ENCODE assay signal across 8 mouse cellular contexts in the genomic region with DNA sequence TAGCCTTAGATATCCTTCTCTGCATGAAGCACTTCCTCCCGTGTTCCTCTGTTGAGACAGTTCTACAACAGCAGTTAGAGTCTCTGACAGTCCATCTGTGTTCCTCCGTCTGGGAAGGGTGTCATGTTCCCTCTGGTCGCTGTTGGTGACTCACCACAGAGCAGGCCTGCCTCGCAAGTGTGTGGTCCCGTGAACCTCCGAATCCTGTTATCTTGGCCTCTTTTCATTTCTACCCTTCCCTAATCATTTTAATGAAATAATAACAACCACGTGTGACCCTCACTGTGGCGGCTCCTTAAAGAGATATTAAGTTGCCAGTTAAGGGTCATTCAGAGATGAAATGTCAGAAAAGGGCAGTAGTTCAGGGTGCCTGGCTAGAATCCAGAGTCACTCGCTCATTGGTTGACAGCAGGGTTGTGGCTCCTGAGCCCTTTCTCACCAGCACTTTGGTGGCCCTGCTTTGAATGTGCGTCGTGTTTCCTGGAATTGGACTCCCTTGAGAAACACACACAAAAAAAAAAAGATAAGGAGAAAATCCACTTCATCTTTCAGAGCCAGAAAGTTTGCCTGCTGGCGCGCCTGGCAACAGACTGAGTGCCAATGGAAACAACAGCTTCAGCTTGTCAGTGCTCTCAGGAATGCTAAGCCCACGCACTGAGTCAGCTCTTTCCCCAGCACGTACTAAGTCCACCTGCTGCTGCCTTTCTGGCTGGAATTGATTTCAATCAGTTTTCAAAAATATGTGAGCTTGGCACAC.
DNase-seq lines count a peak whose midpoint lies in the region; ATAC-seq and TF ChIP-seq lines count a peak whose summit lies in the region.

No protein-coding gene starts in this region.

- intact Hi-C loops in left cerebral cortex, postnatal 36 days (cut with DNase I): no loop called here

- H3K9me3 ChIP-seq in forebrain, embryonic 13.5 days (replicated peaks): no peaks in the 10 kb centered on the region
- no peaks in the 10 kb centered on the region for H3K9me3 ChIP-seq in forebrain, embryonic 11.5 days (ENCODE audit: control insufficient read depth, low read length)
- H3K9me3 ChIP-seq in forebrain, embryonic 16.5 days (ENCODE audit: control insufficient read depth, low read length): no peaks in the 10 kb centered on the region
- no peaks in the 10 kb centered on the region for H3K9me3 ChIP-seq in midbrain, postnatal 0 days (ENCODE audit: low read length)
- no peaks in the 10 kb centered on the region for H3K9me3 ChIP-seq in neural tube, embryonic 15.5 days (replicated peaks)

- no peak overlapping the region for H3K9ac ChIP-seq in forebrain, embryonic 13.5 days
- H3K9ac ChIP-seq in forebrain, embryonic 11.5 days (ENCODE audit: low read length): no peak overlapping the region
- no peak overlapping the region for H3K9ac ChIP-seq in forebrain, embryonic 16.5 days (replicated peaks; ENCODE audit: low read depth, low read length)
- no peak overlapping the region for H3K9ac ChIP-seq in midbrain, postnatal 0 days (replicated peaks; ENCODE audit: low read length, poor library complexity, severe bottlenecking)
- no peak overlapping the region for H3K9ac ChIP-seq in neural tube, embryonic 15.5 days (replicated peaks)

- H3K4me3 ChIP-seq in forebrain, embryonic 13.5 days: no peak overlapping the region
- no peak overlapping the region for H3K4me3 ChIP-seq in forebrain, embryonic 11.5 days (ENCODE audit: low read depth, low read length)
- H3K4me3 ChIP-seq in forebrain, embryonic 16.5 days (replicated peaks; ENCODE audit: low read length): no peak overlapping the region
- no peak overlapping the region for H3K4me3 ChIP-seq in kidney, adult 2 months (ENCODE audit: insufficient read depth, low read depth, low read length)
- H3K4me3 ChIP-seq in midbrain, postnatal 0 days (ENCODE audit: low read depth, low read length): no peak overlapping the region
- H3K4me3 ChIP-seq in neural tube, embryonic 15.5 days (replicated peaks): no peak overlapping the region

- DNase-seq in forebrain, embryonic 11.5 days (ENCODE audit: low spot score): no peak
- peak; percentile 46 for DNase-seq in kidney, adult 2 months
- DNase-seq in left cerebral cortex, postnatal 36 days (ENCODE audit: low spot score in 2 of 2): peak; percentile 82 to 85
- peak; percentile 95 for DNase-seq in telencephalon, adult 2 months (ENCODE audit: low read depth, low spot score)
- DNase-seq in midbrain, postnatal 0 days (ENCODE audit: low spot score): no peak

- peak; percentile 63; the same call in 1 of the 2 replicates for ATAC-seq in forebrain, embryonic 13.5 days
- no peak for ATAC-seq in forebrain, embryonic 11.5 days (replicated peaks; ENCODE audit: low FRiP score)
- peak; percentile 77 for ATAC-seq in forebrain, embryonic 16.5 days
- ATAC-seq in midbrain, postnatal 0 days (ENCODE audit: low FRiP score): no peak
- ATAC-seq in neural tube, embryonic 15.5 days (ENCODE audit: low FRiP score): no peak

- TF ChIP-seq POLR2A in kidney, adult 2 months (IDR thresholded peaks at IDR 0.05; ENCODE audit: low read depth, low read length): no peak

- H3K27me3 ChIP-seq in forebrain, embryonic 13.5 days: no peaks in the 10 kb centered on the region
- H3K27me3 ChIP-seq in forebrain, embryonic 11.5 days (ENCODE audit: control insufficient read depth, insufficient read depth, low read length): no peaks in the 10 kb centered on the region
- H3K27me3 ChIP-seq in forebrain, embryonic 16.5 days (replicated peaks; ENCODE audit: control insufficient read depth, insufficient read depth, low read length): no peaks in the 10 kb centered on the region
- no peaks in the 10 kb centered on the region for H3K27me3 ChIP-seq in kidney, adult 2 months (replicated peaks; ENCODE audit: control insufficient read depth, insufficient read depth, low read length)
- H3K27me3 ChIP-seq in midbrain, postnatal 0 days (ENCODE audit: insufficient read depth, low read length): no peaks in the 10 kb centered on the region
- no peaks in the 10 kb centered on the region for H3K27me3 ChIP-seq in neural tube, embryonic 15.5 days (replicated peaks)

- no peak overlapping the region for H3K4me2 ChIP-seq in forebrain, embryonic 13.5 days
- no peak overlapping the region for H3K4me2 ChIP-seq in forebrain, embryonic 11.5 days (ENCODE audit: low read depth, low read length, severe bottlenecking)
- H3K4me2 ChIP-seq in forebrain, embryonic 16.5 days (ENCODE audit: low read length): no peak overlapping the region
- H3K4me2 ChIP-seq in midbrain, postnatal 0 days (ENCODE audit: low read depth, low read length, poor library complexity, severe bottlenecking): no peak overlapping the region
- no peak overlapping the region for H3K4me2 ChIP-seq in neural tube, embryonic 15.5 days

- no peaks in the 10 kb centered on the region for H3K4me1 ChIP-seq in forebrain, embryonic 13.5 days
- H3K4me1 ChIP-seq in forebrain, embryonic 11.5 days (replicated peaks; ENCODE audit: control insufficient read depth, insufficient read depth, low read length): no peaks in the 10 kb centered on the region
- H3K4me1 ChIP-seq in forebrain, embryonic 16.5 days (replicated peaks; ENCODE audit: control insufficient read depth, insufficient read depth, low read length): peaks cover 7% of the 10 kb centered on the region; the same call in 1 of the 2 replicates
- no peaks in the 10 kb centered on the region for H3K4me1 ChIP-seq in kidney, adult 2 months (ENCODE audit: control insufficient read depth, insufficient read depth, low read length)
- no peaks in the 10 kb centered on the region for H3K4me1 ChIP-seq in midbrain, postnatal 0 days (ENCODE audit: insufficient read depth, low read length)
- H3K4me1 ChIP-seq in neural tube, embryonic 15.5 days: no peaks in the 10 kb centered on the region

- no peak overlapping the region for H3K27ac ChIP-seq in forebrain, embryonic 13.5 days
- H3K27ac ChIP-seq in forebrain, embryonic 11.5 days (ENCODE audit: low read depth, low read length): no peak overlapping the region
- no peak overlapping the region for H3K27ac ChIP-seq in forebrain, embryonic 16.5 days (ENCODE audit: low read length)
- no peak overlapping the region for H3K27ac ChIP-seq in kidney, adult 2 months (ENCODE audit: insufficient read depth, low read depth, low read length)
- H3K27ac ChIP-seq in midbrain, postnatal 0 days (ENCODE audit: low read depth, low read length): no peak overlapping the region
- H3K27ac ChIP-seq in neural tube, embryonic 15.5 days (replicated peaks): no peak overlapping the region

- H3K36me3 ChIP-seq in forebrain, embryonic 13.5 days (ENCODE audit: poor library complexity, severe bottlenecking): peaks cover 18% of the 10 kb centered on the region
- no peaks in the 10 kb centered on the region for H3K36me3 ChIP-seq in forebrain, embryonic 11.5 days (ENCODE audit: control insufficient read depth, insufficient read depth, low read length)
- peaks cover 5% of the 10 kb centered on the region; the same call in 1 of the 2 replicates for H3K36me3 ChIP-seq in forebrain, embryonic 16.5 days (ENCODE audit: control insufficient read depth, insufficient read depth)
- no peaks in the 10 kb centered on the region for H3K36me3 ChIP-seq in kidney, adult 2 months (ENCODE audit: control insufficient read depth, insufficient read depth, low read length)
- peaks cover 6% of the 10 kb centered on the region for H3K36me3 ChIP-seq in midbrain, postnatal 0 days (ENCODE audit: insufficient read depth, low read length)
- peaks cover 11% of the 10 kb centered on the region; the same call in 1 of the 2 replicates for H3K36me3 ChIP-seq in neural tube, embryonic 15.5 days

- WGBS in forebrain, embryonic 13.5 days: 71% methylated on average over 15 of the region's 15 CpGs
- WGBS in forebrain, embryonic 11.5 days: 67% methylated on average over 15 of the region's 15 CpGs
- 56% methylated on average over 15 of the region's 15 CpGs for WGBS in forebrain, embryonic 16.5 days
- 39% methylated on average over 15 of the region's 15 CpGs for WGBS in kidney, adult 2 months
- 57% methylated on average over 15 of the region's 15 CpGs for WGBS in midbrain, postnatal 0 days
- 76% methylated on average over 15 of the region's 15 CpGs for WGBS in neural tube, embryonic 15.5 days

- no peak for TF ChIP-seq CTCF in kidney, adult 2 months (conservative IDR thresholded peaks at IDR 0.05; ENCODE audit: insufficient read depth, insufficient read length, low read depth, low read length)
- no peak for TF ChIP-seq CTCF in midbrain, postnatal 0 days (IDR thresholded peaks at IDR 0.05)

Comparison
In these comparisons a context has a peak if more than half of its experiments do, and no peak if none do; other contexts are left out.
1. ATAC-seq: peak in forebrain, embryonic 13.5 days (single experiment) and forebrain, embryonic 16.5 days (single experiment); none in forebrain, embryonic 11.5 days (single experiment), midbrain, postnatal 0 days (single experiment) and neural tube, embryonic 15.5 days (single experiment).
2. DNase-seq: peak in kidney, adult 2 months (single experiment), left cerebral cortex, postnatal 36 days (2 of 2) and telencephalon, adult 2 months (single experiment); none in forebrain, embryonic 11.5 days (single experiment) and midbrain, postnatal 0 days (single experiment).